ENCODE assay signal across 20 mouse cellular contexts in genomic region chr8:118509426-118509825, GRCm38 (mm10).
DNase-seq lines count a peak whose midpoint lies in the region; ATAC-seq and TF ChIP-seq lines count a peak whose summit lies in the region.
"Had no signal": no experiment of that assay in that cellular context is flagged by ENCODE, and none has a peak within 500 bp of the region (broad histone marks: within the 10 kb centered on the region; RNA-seq: fewer than 3 reads in every experiment).

No protein-coding gene starts in this region.

- no peak for ATAC-seq in erythroblast, adult 5-6 weeks (replicated peaks; ENCODE audit: low FRiP score, poor library complexity, severe bottlenecking)
- ATAC-seq: forebrain, embryonic 15.5 days; intestine, embryonic 15.5 days had no signal

- no peak for DNase-seq in gastrocnemius, adult 2 months
- DNase-seq in gastrocnemius, postnatal 14 days = no peak
- DNase-seq in urinary bladder, adult 18-20 months (ENCODE audit: low spot score in 2 of 2) = peak; percentile 4 to 27
- DNase-seq in urinary bladder, postnatal 10 days (ENCODE audit: low spot score) = no peak
- peak; percentile 51 to 52 for DNase-seq in heart, adult 9 months (ENCODE audit: low spot score in 2 of 2)
- DNase-seq in skeletal muscle tissue, adult 2 months (ENCODE audit: low read depth, low spot score) = peak; percentile 11
- no peak for DNase-seq in cerebellum, adult 18-20 months
- DNase-seq: adrenal gland, postnatal 14 days; cerebellum, adult 2 months; cerebellum, postnatal 10 days; embryo, embryonic 11 days; gastrocnemius, postnatal 25 days; kidney, adult 18-20 months had no signal

- intact Hi-C loops in gastrocnemius, adult 2 months (cut with DNase I) = no loop called here
- intact Hi-C loops in gastrocnemius, postnatal 14 days (cut with DNase I; ENCODE audit: low total_unique reads) = no loop called here

- TF ChIP-seq CTCF in gastrocnemius, adult 2 months (IDR thresholded peaks at IDR 0.05) = no peak

- H3K27ac ChIP-seq in gastrocnemius, adult 2 months = peak overlapping the region; percentile 4; the same call in 1 of the 2 replicates
- H3K27ac ChIP-seq: embryonic facial prominence, embryonic 15.5 days; forebrain, embryonic 15.5 days; heart, embryonic 13.5 days; hindbrain, embryonic 10.5 days; hindbrain, embryonic 14.5 days; intestine, embryonic 15.5 days had no signal

- H3K4me3 ChIP-seq in gastrocnemius, adult 2 months = no peak overlapping the region
- H3K4me3 ChIP-seq: embryonic facial prominence, embryonic 15.5 days; forebrain, embryonic 15.5 days; heart, embryonic 13.5 days; hindbrain, embryonic 10.5 days; intestine, embryonic 15.5 days had no signal

Comparison
In these comparisons a context has a peak if more than half of its experiments do, and no peak if none do; other contexts are left out.
1. DNase-seq: peak in urinary bladder, adult 18-20 months (2 of 2), heart, adult 9 months (2 of 2) and skeletal muscle tissue, adult 2 months (single experiment); none in gastrocnemius, adult 2 months (single experiment), gastrocnemius, postnatal 14 days (single experiment), urinary bladder, postnatal 10 days (single experiment) and cerebellum, adult 18-20 months (0 of 2).